Mouse (Mus musculus) lung, adult 2 months (tissue): Measurements from ENCODE around the gene Fhl1.

Experiments used
- CTCF ChIP-seq: fragments of 200-500 bp; IDR thresholded peaks from 2 replicates; pipeline ENCODE4 v1.5.1; 2011; ENCODE audit warnings: mild to moderate bottlenecking, low read length, control low read depth; ENCODE audit not compliant: insufficient read depth
- POLR2A ChIP-seq: fragments of 200-500 bp; IDR thresholded peaks from 2 replicates; pipeline ENCODE4 v1.6.1; 2011; ENCODE audit warnings: low read depth, mild to moderate bottlenecking, control low read depth, low read length, borderline replicate concordance; ENCODE audit errors: extremely low read depth

- TF ChIP-seq CTCF = no peak
- no peak for TF ChIP-seq POLR2A
Observed at GRCm38 (mm10) chrX:56841255-56841654, 109.7 kb downstream of the Fhl1 start.
